Mouse (Mus musculus) myocyte (in vitro differentiated cells): Measurements from ENCODE around the gene Ucp3.

Experiments
- E2F4 ChIP-seq: IDR thresholded peaks from one replicate; pipeline ENCODE4 v1.6.1; 2011; ENCODE audit warnings: mild to moderate bottlenecking, control low read depth, moderate library complexity; ENCODE audit not compliant: insufficient read depth
- MAX ChIP-seq: IDR thresholded peaks from one replicate; pipeline ENCODE4 v1.6.1; 2011; ENCODE audit warnings: low read depth, mild to moderate bottlenecking, control low read depth
- POLR2A ChIP-seq: IDR thresholded peaks from one replicate; pipeline ENCODE4 v1.6.1; 2011; ENCODE audit warnings: low read depth, mild to moderate bottlenecking, control low read depth, moderate library complexity; ENCODE audit not compliant: insufficient read length
- TCF12 ChIP-seq: IDR thresholded peaks from one replicate; pipeline ENCODE4 v1.6.1; 2011; ENCODE audit warnings: mild to moderate bottlenecking, control low read depth; ENCODE audit not compliant: poor library complexity, insufficient read depth, severe bottlenecking

DNA sequence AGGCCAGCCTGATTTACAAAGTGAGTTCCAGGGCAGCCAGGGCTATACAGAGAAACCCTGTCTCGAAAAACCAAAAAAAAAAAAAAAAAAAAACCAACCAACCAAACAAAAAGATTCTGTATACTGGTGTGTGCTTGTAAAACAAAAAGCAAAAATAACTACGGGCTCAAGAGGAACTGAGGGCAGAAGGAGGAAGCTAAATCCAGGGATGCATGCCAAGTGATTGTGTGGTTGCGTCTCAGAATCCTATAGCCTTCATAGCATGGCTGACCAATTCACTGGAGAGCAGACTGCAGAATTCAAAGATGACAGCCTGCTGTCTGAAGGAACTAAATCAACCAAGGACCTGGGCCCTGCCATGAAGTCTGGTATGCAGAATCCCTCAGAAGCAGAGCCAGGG lies 61.4 kb downstream of the Ucp3 start:
- TF ChIP-seq POLR2A (no peak), E2F4 (no peak), TCF12 (no peak), MAX (no peak)
